ENCODE assay signal across 9 mouse cellular contexts in genomic region chr1:92099502-92099901, GRCm38 (mm10).
DNase-seq lines count a peak whose midpoint lies in the region; ATAC-seq and TF ChIP-seq lines count a peak whose summit lies in the region.
"Had no signal": no experiment of that assay in that cellular context is flagged by ENCODE, and none has a peak within 500 bp of the region (broad histone marks: within the 10 kb centered on the region; RNA-seq: fewer than 3 reads in every experiment).

No protein-coding gene starts in this region.

- H3K4me2 ChIP-seq in heart, embryonic 11.5 days: no peak overlapping the region
- no peak overlapping the region for H3K4me2 ChIP-seq in heart, embryonic 16.5 days (ENCODE audit: low read depth, low read length)
- no peak overlapping the region for H3K4me2 ChIP-seq in intestine, postnatal 0 days (replicated peaks; ENCODE audit: low read depth)
- H3K4me2 ChIP-seq: midbrain, embryonic 11.5 days had no signal

- no peak for TF ChIP-seq CTCF in intestine, postnatal 0 days (IDR thresholded peaks at IDR 0.05; ENCODE audit: low read depth)

- no peak overlapping the region for H3K4me3 ChIP-seq in heart, embryonic 11.5 days (ENCODE audit: low read depth, low read length)
- H3K4me3 ChIP-seq in heart, embryonic 16.5 days (ENCODE audit: low read length): no peak overlapping the region
- H3K4me3 ChIP-seq in intestine, postnatal 0 days (ENCODE audit: low read depth, low read length): no peak overlapping the region

- H3K27ac ChIP-seq in heart, embryonic 11.5 days (ENCODE audit: low read depth, low read length): no peak overlapping the region
- 0 out of 2 replicates have a peak overlapping the region, but pooled peaks have one; percentile 40 for H3K27ac ChIP-seq in heart, embryonic 16.5 days (ENCODE audit: low read length)
- H3K27ac ChIP-seq in intestine, postnatal 0 days (ENCODE audit: low read depth, low read length): no peak overlapping the region

- H3K36me3 ChIP-seq in heart, embryonic 11.5 days (ENCODE audit: control insufficient read depth, insufficient read depth, low read length): no peaks in the 10 kb centered on the region
- no peaks in the 10 kb centered on the region for H3K36me3 ChIP-seq in heart, embryonic 16.5 days (ENCODE audit: control insufficient read depth, insufficient read depth)
- no peaks in the 10 kb centered on the region for H3K36me3 ChIP-seq in intestine, postnatal 0 days (ENCODE audit: control insufficient read depth, insufficient read depth)

- H3K4me1 ChIP-seq in heart, embryonic 11.5 days (ENCODE audit: control insufficient read depth, insufficient read depth, low read length): peaks cover 19% of the 10 kb centered on the region
- peaks cover 31% of the 10 kb centered on the region for H3K4me1 ChIP-seq in heart, embryonic 16.5 days (ENCODE audit: control insufficient read depth, insufficient read depth, low read length)
- no peaks in the 10 kb centered on the region; the same call in 1 of the 2 replicates for H3K4me1 ChIP-seq in intestine, postnatal 0 days (replicated peaks; ENCODE audit: control insufficient read depth, insufficient read depth, low read length)

- no peak for ATAC-seq in heart, embryonic 11.5 days (replicated peaks; ENCODE audit: insufficient number of reproducible peaks, low FRiP score, low TSS enrichment)
- no peak for ATAC-seq in heart, embryonic 16.5 days (replicated peaks; ENCODE audit: extremely low read depth, insufficient read depth, low FRiP score)
- no peak for ATAC-seq in intestine, postnatal 0 days
- ATAC-seq in cerebellum, adult (ENCODE audit: insufficient number of reproducible peaks, low FRiP score, low TSS enrichment): no peak; the same call in 1 of the 2 replicates

- DNase-seq in heart, adult 9 months (ENCODE audit: low spot score in 2 of 2): peak; percentile 59 to 75
- peak; percentile 58 to 67 for DNase-seq in urinary bladder, adult 18-20 months (ENCODE audit: low spot score in 2 of 2)
- DNase-seq in urinary bladder, postnatal 10 days (ENCODE audit: low spot score): no peak
- DNase-seq in urinary bladder, postnatal 36 days (ENCODE audit: low spot score in 2 of 2): peak; percentile 39 to 71

- 42% methylated on average over 4 of the region's 4 CpGs for WGBS in heart, embryonic 11.5 days (ENCODE audit: insufficient replicate concordance)
- 40% methylated on average over 4 of the region's 4 CpGs for WGBS in heart, embryonic 16.5 days
- 50% methylated on average over 4 of the region's 4 CpGs for WGBS in intestine, postnatal 0 days

- no peaks in the 10 kb centered on the region for H3K9me3 ChIP-seq in heart, embryonic 11.5 days (replicated peaks; ENCODE audit: control insufficient read depth, low read length)
- no peaks in the 10 kb centered on the region for H3K9me3 ChIP-seq in heart, embryonic 16.5 days (replicated peaks; ENCODE audit: control insufficient read depth, low read length)
- H3K9me3 ChIP-seq in intestine, postnatal 0 days (ENCODE audit: control insufficient read depth): no peaks in the 10 kb centered on the region

- H3K27me3 ChIP-seq in heart, embryonic 11.5 days (ENCODE audit: control insufficient read depth, insufficient read depth, low read length): no peaks in the 10 kb centered on the region
- H3K27me3 ChIP-seq in heart, embryonic 16.5 days (ENCODE audit: control insufficient read depth, insufficient read depth, low read length): no peaks in the 10 kb centered on the region
- no peaks in the 10 kb centered on the region for H3K27me3 ChIP-seq in intestine, postnatal 0 days (replicated peaks; ENCODE audit: control insufficient read depth, insufficient read depth, low read length)

- H3K9ac ChIP-seq in heart, embryonic 11.5 days (ENCODE audit: low read depth, low read length): no peak overlapping the region
- no peak overlapping the region for H3K9ac ChIP-seq in heart, embryonic 16.5 days (ENCODE audit: low read length)
- H3K9ac ChIP-seq in intestine, postnatal 0 days (ENCODE audit: low read depth, low read length): no peak overlapping the region
